Mouse (Mus musculus) kidney, adult 2 months (tissue): ENCODE measurements around the gene Smim24.

Experiments used
- CTCF ChIP-seq: fragments of 200-500 bp; conservative IDR thresholded peaks from 2 replicates; pipeline ENCODE4 v1.5.1; 2011; ENCODE audit warnings: low read depth, mild to moderate bottlenecking, control low read depth, low read length, moderate library complexity, mixed read lengths; ENCODE audit not compliant: insufficient read depth, insufficient read length
- POLR2A ChIP-seq: fragments of 200-500 bp; IDR thresholded peaks from one replicate; pipeline ENCODE4 v1.6.1; 2011; ENCODE audit warnings: low read depth, low read length, control low read depth

DNA sequence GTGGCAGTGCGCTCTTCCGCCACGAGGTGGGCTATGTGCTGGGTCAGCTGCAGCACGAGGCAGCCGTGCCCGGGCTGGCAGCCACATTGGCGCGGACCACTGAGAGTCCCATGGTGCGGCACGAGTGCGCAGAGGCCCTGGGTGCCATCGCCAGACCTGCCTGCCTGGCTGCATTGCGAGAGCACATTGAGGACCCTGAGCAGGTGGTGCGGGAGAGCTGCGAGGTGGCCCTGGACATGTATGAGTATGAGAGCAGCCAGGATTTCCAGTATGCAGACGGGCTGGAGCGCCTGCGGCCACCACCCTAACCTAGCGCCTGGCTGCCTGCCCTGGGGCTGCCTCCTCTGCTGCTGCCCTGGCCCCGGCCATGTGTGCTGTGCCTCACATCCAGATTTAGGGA lies 5.1 kb upstream of the Smim24 start:
- no peak for TF ChIP-seq POLR2A
- TF ChIP-seq CTCF = no peak
